Mouse (Mus musculus): Measurements from ENCODE around the gene Ift81.
"Not testable (repeated sequence)": the region's sequence is repeated elsewhere in the genome, so short reads cannot be mapped to it uniquely, and the experiment has no call there.

Gene Ift81

DNA sequence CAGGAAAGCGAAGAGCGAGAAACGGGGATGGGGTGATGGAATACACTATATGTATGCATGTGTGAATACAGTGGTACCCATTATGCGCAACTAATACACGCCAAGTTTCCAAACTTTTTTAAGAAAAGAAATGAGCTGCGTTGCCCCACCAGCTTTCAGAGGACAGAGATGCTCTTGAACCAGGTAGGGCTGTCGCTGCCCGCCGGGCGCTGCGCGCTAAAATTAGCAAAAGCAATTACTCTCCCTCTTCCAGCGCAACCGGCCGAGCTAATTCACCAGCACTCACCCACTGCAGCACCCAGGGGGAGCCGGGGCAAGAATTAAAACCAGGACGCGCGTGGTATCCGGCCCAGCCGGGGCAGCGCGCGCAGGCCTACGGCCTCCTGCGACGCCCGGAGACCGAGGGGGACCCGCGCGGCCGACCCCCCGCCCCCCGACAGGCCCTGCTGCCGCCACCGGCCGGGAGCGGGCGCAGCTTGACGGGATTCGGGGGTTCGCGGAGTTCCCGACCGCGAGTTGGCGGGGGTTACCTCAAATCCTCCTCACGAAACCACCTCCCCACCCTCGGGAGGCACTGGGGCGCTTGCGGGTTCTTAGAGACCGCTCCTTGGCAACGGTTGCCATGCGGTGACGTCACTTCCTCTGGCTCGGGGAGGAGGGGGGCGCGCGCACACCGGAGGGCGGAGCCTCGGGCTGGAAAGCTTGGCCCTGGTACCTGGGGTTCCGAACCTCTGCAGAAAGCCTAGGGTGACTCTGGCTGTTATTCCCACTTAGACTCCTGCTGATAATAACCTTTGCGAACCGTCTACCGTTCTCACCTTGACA lies at the start of gene Ift81:
TSS of gene Ift81 (minus strand) at position 611 of the 825 bp plus-strand sequence.
- DNase-seq (ENCODE audit: low spot score in 2 of 2): peak; percentile 82 to 90

DNA sequence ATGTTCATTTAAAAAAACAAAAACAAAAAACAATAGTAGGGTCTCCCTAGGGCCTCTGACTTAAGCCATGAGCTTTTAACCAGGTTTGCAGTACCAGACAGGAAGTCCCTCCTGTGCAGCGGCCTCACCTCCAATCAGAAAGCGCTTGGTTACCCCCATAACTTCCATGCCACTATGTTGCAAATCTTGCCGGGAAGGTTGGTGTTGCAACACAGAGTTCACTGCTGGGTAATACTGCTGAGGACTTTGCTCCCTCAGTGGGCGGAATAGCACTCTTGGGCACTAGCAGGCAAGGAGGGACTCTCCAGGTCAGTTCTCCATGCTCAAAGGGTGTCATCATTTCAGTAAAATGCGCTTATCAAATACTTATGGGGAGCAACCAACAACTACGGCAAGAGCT lies 48.2 kb upstream of the Ift81 start:
- DNase-seq (ENCODE audit: low spot score in 2 of 2): no peak

- DNase-seq (ENCODE audit: low spot score in 2 of 2): no peak
Observed at GRCm38 (mm10) chr5:122656808-122657207, 42.5 kb upstream of the Ift81 start.

GRCm38 (mm10) chr5:122654268-122654573 lies 39.9 kb upstream of the Ift81 start:
- DNase-seq (ENCODE audit: low spot score in 2 of 2): no peak

DNA sequence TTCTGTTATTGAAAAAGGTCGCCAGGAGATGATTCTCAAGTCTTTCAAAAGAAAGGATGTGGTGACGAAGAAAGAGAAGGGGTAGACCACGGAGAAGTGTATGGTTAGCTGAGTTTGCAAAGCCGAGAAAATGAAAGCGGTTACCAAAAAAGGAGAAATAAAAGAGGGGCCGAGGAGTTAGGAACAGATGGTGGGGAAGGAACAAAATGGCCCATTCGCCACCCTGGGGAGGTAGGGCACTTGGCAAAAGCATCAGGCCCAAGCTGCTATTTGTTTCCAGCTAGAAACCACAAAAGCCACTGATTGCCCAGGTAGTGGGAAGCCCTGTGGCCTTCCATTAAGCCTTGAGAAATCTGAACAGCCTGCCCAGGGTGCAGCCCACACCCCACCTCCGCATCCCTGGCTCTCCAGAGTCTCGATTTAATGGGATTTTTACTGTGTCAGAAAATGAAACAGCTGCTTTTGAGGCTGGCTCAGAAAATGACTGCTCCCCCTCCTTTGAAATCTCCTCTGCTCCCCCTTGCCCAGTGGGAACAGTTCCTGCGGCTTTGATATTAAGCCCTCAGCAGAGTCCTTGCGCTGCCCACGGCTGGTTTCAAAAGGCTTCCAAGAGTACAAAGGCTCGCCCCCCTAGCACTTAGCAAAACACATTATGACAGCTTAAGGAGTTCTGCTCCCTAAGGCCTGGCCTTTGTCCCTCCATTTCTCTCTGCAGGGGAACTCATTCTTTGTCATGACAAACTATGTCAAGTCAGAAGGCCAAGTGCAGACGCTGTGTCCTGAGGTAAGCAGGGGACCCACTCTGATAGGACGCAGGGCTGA lies 39.3 kb upstream of the Ift81 start:
- DNase-seq (ENCODE audit: low spot score in 2 of 2): no peak

GRCm38 (mm10) chr5:122653112-122653445 lies 38.8 kb upstream of the Ift81 start:
- DNase-seq (ENCODE audit: low spot score in 2 of 2): no peak

DNA sequence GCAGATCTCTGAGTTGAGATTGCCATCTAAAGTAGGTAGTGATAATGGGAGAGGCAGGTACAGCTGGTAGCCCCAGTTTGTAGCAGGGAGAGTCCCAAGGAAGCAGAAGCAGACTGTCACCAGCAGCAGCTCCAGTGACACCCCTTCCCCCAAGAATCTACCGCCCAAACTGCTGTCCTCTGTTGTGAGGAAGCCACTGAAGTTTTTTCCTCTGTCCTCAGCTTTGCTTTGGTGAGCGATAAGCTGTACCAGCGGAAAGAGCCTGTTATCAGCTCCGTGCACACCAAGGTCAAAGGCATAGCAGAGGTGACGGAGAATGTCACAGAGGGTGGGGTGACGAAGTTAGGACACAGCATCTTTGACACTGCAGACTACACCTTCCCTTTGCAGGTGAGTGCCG lies 38.2 kb upstream of the Ift81 start:
- DNase-seq (ENCODE audit: low spot score in 2 of 2): no peak

GRCm38 (mm10) chr5:122650100-122650499 lies 35.8 kb upstream of the Ift81 start:
- DNase-seq (ENCODE audit: low spot score in 2 of 2): no peak

GRCm38 (mm10) chr5:122649264-122649663 lies 34.9 kb upstream of the Ift81 start:
- no peak for DNase-seq (ENCODE audit: low spot score in 2 of 2)

DNA sequence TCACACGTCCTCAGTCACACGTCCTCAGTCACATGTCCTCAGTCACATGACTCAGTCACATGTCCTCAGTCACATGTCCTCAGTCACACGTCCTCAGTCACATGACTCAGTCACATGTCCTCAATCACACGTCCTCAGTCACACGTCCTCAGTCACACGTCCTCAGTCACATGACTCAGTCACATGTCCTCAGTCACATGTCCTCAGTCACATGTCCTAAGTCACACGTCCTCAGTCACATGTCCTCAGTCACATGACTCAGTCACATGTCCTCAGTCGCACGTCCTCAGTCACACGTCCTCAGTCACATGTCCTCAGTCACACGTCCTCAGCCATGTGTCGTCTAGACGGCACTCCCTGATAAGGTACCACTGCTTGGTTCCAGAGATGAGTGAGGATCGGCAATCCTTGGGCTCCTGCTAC lies 33.6 kb upstream of the Ift81 start:
- not testable (repeated sequence) for DNase-seq (ENCODE audit: low spot score in 2 of 2)

GRCm38 (mm10) chr5:122647256-122647924 lies 33.1 kb upstream of the Ift81 start:
- DNase-seq (ENCODE audit: low spot score in 2 of 2): no peak

DNA sequence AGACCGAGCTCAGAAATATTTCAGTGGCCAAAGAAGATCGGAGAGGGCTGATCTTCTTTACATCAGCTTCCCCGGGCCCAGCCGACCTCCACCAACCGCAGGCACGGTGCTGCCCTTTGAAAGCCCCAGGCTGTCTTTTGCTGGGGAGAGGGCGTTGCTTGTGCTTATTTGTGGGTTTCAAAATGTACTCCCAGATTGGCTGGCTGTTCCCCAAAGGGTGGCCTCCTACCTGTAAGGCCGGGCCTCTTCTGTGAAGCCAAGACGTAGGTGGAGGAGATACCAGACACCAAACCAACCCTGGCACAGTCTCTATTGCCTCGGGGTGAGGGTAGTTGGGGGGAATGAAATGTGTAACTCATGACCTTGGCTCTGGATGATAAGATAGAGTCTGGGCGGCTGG lies 31.7 kb upstream of the Ift81 start:
- no peak for DNase-seq (ENCODE audit: low spot score in 2 of 2)

DNA sequence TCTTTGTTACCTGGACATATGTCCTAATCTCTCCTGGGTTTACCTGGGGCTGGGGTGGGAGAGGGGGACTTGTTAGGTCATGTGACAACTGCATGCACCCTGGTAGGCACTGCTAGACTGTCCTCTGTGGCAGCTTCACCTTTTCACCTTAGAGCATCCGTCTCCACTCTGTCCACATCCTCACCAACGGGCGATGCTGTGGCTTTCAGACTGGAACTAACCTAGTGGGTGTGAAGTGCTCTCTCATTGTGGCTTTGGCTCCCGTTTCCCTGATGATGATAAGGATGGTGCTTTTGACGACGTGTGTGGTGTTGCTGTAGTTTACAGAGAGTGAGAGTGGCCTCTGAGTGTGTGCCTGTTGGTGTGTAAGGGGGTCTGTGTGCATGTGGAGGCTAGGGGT lies 31.0 kb upstream of the Ift81 start:
- no peak for DNase-seq (ENCODE audit: low spot score in 2 of 2)

DNA sequence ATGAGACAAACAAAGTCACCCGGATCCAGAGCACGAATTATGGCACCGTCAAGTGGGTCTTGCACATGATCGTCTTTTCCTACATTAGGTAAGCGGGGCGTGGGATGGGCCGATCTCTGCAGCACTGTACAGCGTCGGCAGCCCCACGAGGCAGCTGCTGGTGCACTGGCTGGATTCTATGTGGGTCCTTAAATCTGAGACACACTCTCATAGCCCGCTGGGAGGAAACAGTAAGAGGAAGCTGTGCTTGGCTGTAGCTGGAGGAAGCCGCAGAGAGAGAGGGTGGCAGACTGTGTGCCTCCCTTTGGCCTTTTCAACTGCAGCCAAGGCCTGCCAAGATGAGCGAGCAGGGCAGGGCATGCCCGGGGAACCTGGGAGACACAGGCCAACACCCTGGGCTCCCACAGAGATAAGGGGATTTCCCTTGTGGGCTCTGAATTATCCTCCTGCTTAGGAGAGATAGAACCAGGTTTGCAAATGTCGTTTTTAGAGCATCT lies 29.8 kb upstream of the Ift81 start:
- DNase-seq (ENCODE audit: low spot score in 2 of 2): peak; percentile 13 to 24

GRCm38 (mm10) chr5:122643701-122644100 lies 29.4 kb upstream of the Ift81 start, which contains the start of gene P2rx7:
P2rx7 (plus strand) TSS chr5:122643911.
- DNase-seq (ENCODE audit: low spot score in 2 of 2): peak in 1 of 2 experiments; percentile 16

- DNase-seq (ENCODE audit: low spot score in 2 of 2): no peak
Observed at GRCm38 (mm10) chr5:122639986-122640385, 25.7 kb upstream of the Ift81 start.

- DNase-seq (ENCODE audit: low spot score in 2 of 2): no peak
Observed at GRCm38 (mm10) chr5:122639517-122639916, 25.2 kb upstream of the Ift81 start.

- no peak for DNase-seq (ENCODE audit: low spot score in 2 of 2)
Observed at GRCm38 (mm10) chr5:122638296-122638695, 24.0 kb upstream of the Ift81 start.

DNA sequence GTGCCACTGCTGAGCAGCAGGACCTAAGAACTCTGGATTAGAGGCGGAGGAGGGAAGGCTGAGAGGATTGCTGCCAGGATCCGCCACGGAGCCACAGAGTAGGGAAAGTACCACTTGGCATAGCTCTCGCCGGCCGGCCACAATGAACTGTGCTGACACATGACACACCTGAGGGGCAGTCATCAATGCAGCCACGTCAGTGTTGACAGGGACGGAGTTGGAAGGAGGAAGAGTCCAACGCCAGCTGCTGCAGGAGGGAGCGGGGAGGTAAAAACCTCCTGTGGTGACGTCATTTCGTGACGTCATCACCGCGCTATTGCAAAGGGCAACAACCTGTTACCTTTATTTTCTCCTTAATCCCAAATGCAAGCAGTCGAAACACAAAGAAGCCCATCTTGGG lies 22.6 kb upstream of the Ift81 start:
- DNase-seq (ENCODE audit: low spot score in 2 of 2): no peak

DNA sequence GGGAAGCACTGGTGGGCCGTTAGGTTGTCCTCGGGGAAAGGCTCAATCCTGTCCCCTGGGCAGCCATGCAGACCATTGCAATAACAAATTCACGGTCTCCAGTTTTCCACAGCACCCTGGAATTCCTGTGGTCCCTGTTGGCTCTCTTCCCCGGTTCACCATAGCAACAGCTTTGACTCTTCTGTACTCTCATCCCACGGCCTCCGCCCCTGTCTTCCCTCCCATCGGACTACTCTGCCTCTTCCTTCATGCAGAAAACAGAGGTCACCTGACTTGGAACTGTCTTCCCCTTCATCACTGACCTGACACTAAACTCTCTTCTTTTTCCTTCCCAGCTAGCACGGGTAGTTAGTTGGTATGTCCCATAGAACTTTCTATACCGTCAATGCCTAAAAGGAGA lies 22.0 kb upstream of the Ift81 start:
- no peak for DNase-seq (ENCODE audit: low spot score in 2 of 2)

- no peak for DNase-seq (ENCODE audit: low spot score in 2 of 2)
Observed at GRCm38 (mm10) chr5:122635228-122635627, 20.9 kb upstream of the Ift81 start.

- peak; percentile 58 to 75 for DNase-seq (ENCODE audit: low spot score in 2 of 2)
Observed at GRCm38 (mm10) chr5:122627243-122627642, 12.9 kb upstream of the Ift81 start.
